Mouse (Mus musculus) megakaryocyte, embryonic 14.5 days (primary cell): ENCODE results near the gene Kiss1r. TPM values are rescaled to one million over a fixed set of nuclear protein-coding genes. Genes with fewer than 3 reads are reported as not detected.
A peak's percentile ranks its signal among the peaks of the same experiment; 100 is the strongest.

Source experiments
- H3K27me3 ChIP-seq: replicated peaks from 2 replicates; pipeline ENCODE3; 2012; ENCODE audit warnings: inconsistent platforms
- H3K36me3 ChIP-seq: replicated peaks from 2 replicates; pipeline ENCODE3; 2012; ENCODE audit warnings: low read length, inconsistent platforms, mixed read lengths
- H3K4me1 ChIP-seq: 2 replicates; pipeline ENCODE4 v1.6.1; 2012; ENCODE audit warnings: inconsistent platforms
- H3K4me3 ChIP-seq: replicated peaks from 2 replicates; pipeline ENCODE3; 2012; ENCODE audit warnings: moderate library complexity, mild to moderate bottlenecking, inconsistent platforms
- H3K9me3 ChIP-seq: 2 replicates; pipeline ENCODE4 v1.6.1; 2012; ENCODE audit warnings: inconsistent platforms
- FLI1 ChIP-seq: IDR thresholded peaks from 2 replicates; pipeline ENCODE4 v1.6.1; 2012; ENCODE audit warnings: low read length, inconsistent platforms, mixed read lengths
- GATA1 ChIP-seq: IDR thresholded peaks from 3 replicates; pipeline ENCODE4 v1.6.1; 2012; ENCODE audit warnings: mixed read lengths, low read length, inconsistent platforms, borderline replicate concordance
- polyA plus RNA-seq: library from polyadenylated mRNA; stranded (reverse); fragments of >175 nt; gene quantifications from 2 replicates; pipeline ENCODE4 v1.2.3, GENCODE M21; 2012; ENCODE audit warnings: low replicate concordance; ENCODE audit not compliant: insufficient read depth

Kiss1r gene
- polyA plus RNA-seq, 1 experiment = 4.5 TPM

- Histone ChIP-seq H3K4me3 (peak overlapping the region; percentile 95), H3K36me3 (peaks cover 57% of the 10 kb centered on the region), H3K27me3 (no peaks in the 10 kb centered on the region), H3K9me3 (no peaks in the 10 kb centered on the region), H3K4me1 (peaks cover 79% of the 10 kb centered on the region)
- TF ChIP-seq GATA1 = no peak
- no peak for TF ChIP-seq FLI1
Observed at GRCm38 (mm10) chr10:79929967-79930825, 13.4 kb downstream of the Kiss1r start.

- no peaks in the 10 kb centered on the region for H3K9me3 ChIP-seq
- peak overlapping the region; percentile 56 for H3K4me3 ChIP-seq
- no peak for TF ChIP-seq FLI1
- no peak for TF ChIP-seq GATA1
- peaks cover 79% of the 10 kb centered on the region for H3K4me1 ChIP-seq
- H3K36me3 ChIP-seq = peaks cover 63% of the 10 kb centered on the region
- no peaks in the 10 kb centered on the region for H3K27me3 ChIP-seq
Observed at GRCm38 (mm10) chr10:79930826-79931186, 14.0 kb downstream of the Kiss1r start.

DNA sequence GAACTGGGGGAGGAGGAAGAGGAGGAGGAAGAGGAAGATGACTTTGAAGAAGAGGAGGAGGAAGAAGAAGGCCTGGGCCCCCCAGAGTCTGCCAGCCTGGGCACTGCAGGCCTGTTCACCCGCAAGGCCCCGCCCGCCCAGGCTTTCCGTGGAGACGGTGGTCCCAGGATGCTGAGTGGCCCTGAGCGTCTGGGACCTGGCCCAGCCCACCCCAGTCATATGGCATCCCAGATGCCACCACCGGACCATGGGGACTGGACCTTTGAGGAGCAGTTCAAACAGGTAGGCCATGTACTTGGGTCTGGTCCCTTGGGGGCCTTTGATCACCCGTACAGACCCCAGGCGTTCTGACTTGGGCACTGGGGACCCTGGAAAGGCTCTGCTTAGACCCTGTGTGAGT is 15.0 kb downstream of the Kiss1r start:
- no peaks in the 10 kb centered on the region for H3K9me3 ChIP-seq
- peaks cover 73% of the 10 kb centered on the region for H3K36me3 ChIP-seq
- H3K4me1 ChIP-seq = peaks cover 82% of the 10 kb centered on the region
- TF ChIP-seq FLI1 = no peak
- no peak for TF ChIP-seq GATA1
- no peaks in the 10 kb centered on the region for H3K27me3 ChIP-seq
- no peak overlapping the region for H3K4me3 ChIP-seq

DNA sequence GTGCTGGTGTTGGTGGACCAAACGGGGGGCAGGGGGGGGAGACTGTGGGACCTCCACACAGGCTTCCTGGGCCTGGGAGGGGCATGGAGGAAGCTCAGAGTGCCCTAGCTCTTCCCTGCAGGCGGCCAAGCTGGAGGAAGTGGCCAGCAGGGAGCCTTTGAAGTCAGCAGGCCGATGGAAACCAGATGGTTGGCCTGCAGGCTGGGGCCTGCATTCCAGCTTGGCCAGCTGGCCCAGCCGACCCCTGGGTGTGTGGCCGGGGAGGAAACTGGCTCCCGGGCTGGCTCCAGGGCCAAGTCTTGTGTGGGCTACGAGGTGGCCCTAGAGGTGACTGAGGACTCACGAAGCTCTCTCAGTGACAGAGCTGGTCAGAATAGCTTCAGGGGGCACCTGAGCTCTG is 16.0 kb downstream of the Kiss1r start:
- no peak for TF ChIP-seq GATA1
- no peak for TF ChIP-seq FLI1
- no peaks in the 10 kb centered on the region for H3K9me3 ChIP-seq
- no peaks in the 10 kb centered on the region for H3K27me3 ChIP-seq
- H3K36me3 ChIP-seq = peaks cover 82% of the 10 kb centered on the region
- H3K4me3 ChIP-seq = no peak overlapping the region
- H3K4me1 ChIP-seq = peaks cover 91% of the 10 kb centered on the region

DNA sequence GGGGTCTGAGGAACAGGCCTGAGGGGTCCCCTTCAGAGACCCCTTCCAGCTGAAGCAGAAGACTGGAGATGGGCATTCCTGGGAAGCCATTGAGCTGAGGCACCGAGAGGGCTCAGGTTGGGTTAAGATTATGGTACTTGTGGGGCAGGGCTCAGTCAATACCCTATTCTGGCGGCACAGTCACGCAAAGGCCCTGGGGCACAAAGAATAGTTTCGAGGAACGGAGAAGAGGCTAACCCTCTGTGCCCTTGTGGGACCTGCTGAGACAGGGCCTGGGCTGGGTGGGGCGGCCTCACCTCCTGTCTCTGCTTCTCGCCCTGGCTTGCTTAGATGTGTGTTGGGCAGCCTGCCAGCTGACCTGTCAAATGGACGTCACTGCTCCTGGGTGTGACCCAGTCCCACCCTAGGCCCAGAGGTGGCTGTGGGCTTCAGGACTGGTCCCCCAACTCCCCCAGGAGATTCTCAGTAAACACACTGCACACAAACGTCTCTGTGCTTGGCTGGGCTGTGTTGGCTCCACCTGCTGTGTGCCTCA is 16.4 kb downstream of the Kiss1r start:
- peaks cover 96% of the 10 kb centered on the region for H3K4me1 ChIP-seq
- TF ChIP-seq FLI1 (no peak), GATA1 (no peak)
- peak overlapping the region; percentile 8 for H3K4me3 ChIP-seq
- H3K27me3 ChIP-seq = no peaks in the 10 kb centered on the region
- H3K36me3 ChIP-seq = peaks cover 87% of the 10 kb centered on the region
- no peaks in the 10 kb centered on the region for H3K9me3 ChIP-seq

DNA sequence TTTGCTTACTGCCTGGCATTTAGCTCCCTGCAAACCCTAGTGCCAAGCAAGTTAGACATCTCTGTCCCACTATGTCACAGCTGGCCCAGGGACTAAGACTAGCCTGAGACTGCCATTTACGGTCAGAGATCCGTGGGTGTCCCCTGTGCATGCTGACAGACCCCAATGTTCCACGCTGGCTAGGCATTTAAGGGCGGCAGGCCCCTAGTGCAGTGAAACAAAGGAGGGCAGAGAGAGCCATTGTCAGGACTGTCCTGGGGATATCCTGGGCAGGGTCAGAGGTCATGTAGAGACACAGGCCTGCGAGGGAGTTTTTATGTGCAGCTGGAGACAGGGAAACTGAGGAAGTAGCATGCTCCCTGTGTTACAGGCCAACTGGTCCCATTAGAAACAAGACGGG is 17.1 kb downstream of the Kiss1r start:
- Histone ChIP-seq H3K36me3 (peaks cover 93% of the 10 kb centered on the region), H3K4me3 (peak overlapping the region; percentile 43), H3K27me3 (no peaks in the 10 kb centered on the region), H3K9me3 (no peaks in the 10 kb centered on the region), H3K4me1 (peaks cover 100% of the 10 kb centered on the region)
- TF ChIP-seq FLI1 (no peak), GATA1 (no peak)

GRCm38 (mm10) chr10:79934272-79934721 is 17.5 kb downstream of the Kiss1r start:
- Histone ChIP-seq H3K4me1 (peaks cover 100% of the 10 kb centered on the region), H3K4me3 (peak overlapping the region; percentile 46), H3K27me3 (no peaks in the 10 kb centered on the region), H3K9me3 (no peaks in the 10 kb centered on the region), H3K36me3 (peaks cover 97% of the 10 kb centered on the region)
- TF ChIP-seq FLI1 (no peak), GATA1 (no peak)

DNA sequence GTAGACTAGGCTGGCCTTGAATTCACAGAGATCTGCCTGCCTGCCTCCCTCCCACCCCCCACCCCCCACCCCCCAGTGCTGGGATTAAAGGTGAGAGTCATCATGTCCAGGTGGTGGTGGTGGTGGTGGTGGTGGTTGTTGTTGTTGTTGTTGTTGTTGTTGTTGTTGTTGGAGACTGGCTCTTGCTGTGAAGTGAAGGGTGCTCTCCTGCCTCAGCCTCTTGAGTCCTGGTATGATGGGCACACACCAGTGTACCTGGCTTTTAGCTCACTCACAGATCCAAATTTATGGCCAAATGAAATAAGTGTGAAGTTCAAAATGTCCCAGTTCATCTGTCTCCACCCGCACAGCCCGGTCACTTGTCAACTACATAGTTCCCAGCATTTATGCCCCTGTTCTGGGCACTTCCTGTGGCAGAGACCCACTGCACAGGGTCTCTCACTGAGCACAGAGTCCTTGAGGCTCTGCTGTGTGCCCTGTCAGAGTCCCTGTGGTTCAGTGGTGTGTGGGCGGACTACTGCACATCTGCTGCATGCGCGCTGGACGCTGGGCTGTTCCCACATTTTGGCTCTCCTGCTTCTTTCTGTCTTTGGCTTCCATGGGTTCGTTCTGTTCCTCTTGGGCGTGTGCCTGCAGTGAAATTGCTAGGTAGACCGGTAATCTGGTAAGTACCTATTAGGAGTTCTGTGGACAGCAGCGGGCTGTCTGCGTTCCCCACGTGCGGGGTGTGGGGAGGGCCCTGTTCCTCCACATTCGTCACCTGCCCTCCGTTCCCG is 18.2 kb downstream of the Kiss1r start:
- Histone ChIP-seq H3K36me3 (peaks cover 99% of the 10 kb centered on the region), H3K27me3 (no peaks in the 10 kb centered on the region), H3K4me3 (peak overlapping the region; percentile 18), H3K4me1 (peaks cover 100% of the 10 kb centered on the region), H3K9me3 (no peaks in the 10 kb centered on the region)
- TF ChIP-seq FLI1 = no peak
- TF ChIP-seq GATA1 = no peak

- H3K9me3 ChIP-seq = no peaks in the 10 kb centered on the region
- no peaks in the 10 kb centered on the region for H3K27me3 ChIP-seq
- H3K4me1 ChIP-seq = peaks cover 100% of the 10 kb centered on the region
- H3K4me3 ChIP-seq = peak overlapping the region; percentile 81
- H3K36me3 ChIP-seq = peaks cover 99% of the 10 kb centered on the region
- TF ChIP-seq FLI1 (no peak), GATA1 (no peak)
Observed at GRCm38 (mm10) chr10:79936284-79936910, 19.6 kb downstream of the Kiss1r start.
